Mouse (Mus musculus): ENCODE measurements around the gene Olfr1093. TPM values are rescaled to one million over a fixed set of nuclear protein-coding genes. Genes with fewer than 3 reads are reported as not detected.

Olfr1093 gene
- total RNA-seq (2021), result not detected in 2 replicates
- long read RNA-seq, result 0 reads

DNA sequence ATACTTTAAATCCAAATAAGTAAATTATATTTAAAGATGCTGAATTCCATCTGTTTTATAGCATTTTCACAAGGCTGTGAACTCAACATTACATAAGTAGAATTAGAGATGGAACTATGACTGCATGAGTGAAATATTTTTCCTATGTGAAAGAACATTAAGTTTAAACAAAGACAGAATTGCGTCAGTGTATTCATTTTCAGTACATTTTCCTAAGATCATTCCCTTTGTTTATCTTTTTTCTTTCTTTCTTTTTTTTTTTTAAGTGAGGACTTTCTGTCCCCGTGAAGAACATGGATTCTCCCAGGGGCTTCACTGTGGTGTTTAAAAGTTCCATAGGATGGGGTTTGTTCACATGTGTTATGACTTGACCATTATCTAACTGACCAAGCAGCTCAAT lies at the start of gene Olfr1093:
Olfr1093 (plus strand) TSS at position 301 of the 400 bp plus-strand sequence.
- no peak for DNase-seq

DNA sequence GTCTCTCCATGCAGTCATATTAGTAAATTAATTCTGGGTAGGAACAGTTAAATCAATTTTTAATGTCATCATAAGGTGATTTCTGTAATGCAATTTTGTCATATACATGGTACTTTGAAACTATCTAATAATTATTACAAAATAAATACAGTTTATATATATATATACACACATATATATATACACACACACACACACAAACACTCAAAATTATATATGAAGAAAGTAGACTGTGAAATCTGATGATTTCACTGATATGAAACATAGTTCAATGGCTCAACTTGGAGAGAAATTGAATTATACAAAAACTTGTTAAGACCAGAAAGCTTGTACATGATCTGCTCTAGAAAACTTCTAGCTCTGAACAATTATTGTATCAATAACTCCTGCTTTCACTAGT lies 48.7 kb upstream of the Olfr1093 start, which contains the start of gene Olfr1089:
Olfr1089 (minus strand) TSS at position 101 of the 400 bp plus-strand sequence.
- no peak for DNase-seq

DNA sequence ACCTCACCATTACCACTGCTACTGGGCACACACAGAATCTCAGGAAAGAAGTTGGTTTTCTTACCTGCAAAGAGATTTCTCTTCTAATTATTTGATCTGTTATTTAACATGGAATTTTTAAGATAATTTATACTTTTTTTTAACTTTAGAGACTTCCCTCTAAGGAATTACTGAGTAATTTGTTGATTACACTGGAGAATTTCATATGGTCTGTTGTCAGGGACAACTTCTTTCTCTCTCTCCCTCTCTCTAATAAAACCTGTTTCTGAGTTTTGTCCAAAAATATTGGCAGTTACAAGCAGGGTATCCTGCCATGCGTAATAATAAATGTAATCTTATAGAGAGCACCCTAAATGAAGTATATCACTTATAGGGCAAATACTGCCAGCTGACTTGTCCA lies 23.4 kb upstream of the Olfr1093 start, which contains the start of gene Olfr1090:
Olfr1090 (minus strand) TSS at position 101 of the 400 bp plus-strand sequence.
- DNase-seq, result no peak

DNA sequence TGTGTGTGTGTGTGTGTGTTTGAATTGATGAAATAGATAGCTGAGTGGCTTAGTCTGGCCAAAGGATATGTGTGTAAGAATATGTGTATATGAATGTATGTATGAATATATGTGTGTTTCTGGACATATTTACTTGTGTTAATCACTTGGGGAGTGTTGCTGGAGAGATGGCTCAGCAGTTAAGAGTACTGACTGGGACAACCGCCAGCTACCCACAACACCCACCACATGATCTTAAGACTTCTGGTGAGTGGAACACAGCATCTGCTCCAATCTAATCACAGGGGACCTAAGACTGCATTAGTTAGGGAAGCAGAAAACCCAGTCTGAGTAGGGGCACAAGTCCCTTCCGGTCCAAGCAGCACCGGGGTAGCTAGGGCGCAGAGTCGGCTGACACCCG lies 21.2 kb upstream of the Olfr1093 start:
- no peak for DNase-seq

DNA sequence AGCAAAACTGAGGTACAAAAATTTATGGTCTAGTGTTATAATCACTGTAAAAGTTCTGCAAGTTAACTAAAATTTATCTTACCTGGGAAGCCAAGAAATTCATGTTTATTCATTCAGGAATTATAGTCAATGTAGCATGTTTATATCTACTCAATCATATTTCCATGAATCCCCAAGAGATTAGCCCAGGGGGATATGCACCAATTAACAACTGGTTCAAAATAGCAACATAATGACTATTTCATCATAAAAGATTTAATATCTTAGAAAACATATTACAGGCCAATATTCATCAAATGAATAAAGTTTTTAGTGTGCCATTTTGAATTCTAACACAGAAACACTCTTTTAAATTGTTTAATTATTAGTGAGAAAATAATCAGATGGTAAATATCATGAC lies 27.6 kb downstream of the Olfr1093 start, which contains the start of gene Olfr141:
Olfr141 (minus strand) TSS at position 101 of the 400 bp plus-strand sequence.
- no peak for DNase-seq

DNA sequence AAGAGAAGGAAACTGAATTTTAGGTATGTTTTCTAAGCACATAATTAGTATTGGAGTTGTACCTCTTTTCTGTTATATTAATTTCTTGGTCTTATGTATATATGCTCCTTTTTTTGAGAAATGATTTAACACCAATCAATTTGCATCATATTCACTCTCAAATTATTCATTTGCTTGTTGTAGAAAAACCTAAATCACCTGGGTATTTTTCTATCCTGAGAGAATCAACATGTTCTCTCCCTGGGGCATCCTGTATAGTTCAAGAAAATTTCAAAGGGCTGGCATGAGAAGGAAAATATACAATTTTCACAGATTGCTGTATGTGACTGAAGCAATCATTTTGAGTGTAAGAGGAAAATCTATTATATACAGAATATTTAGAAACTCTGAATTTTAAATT lies 42.1 kb downstream of the Olfr1093 start, which contains the start of gene Olfr1094:
Olfr1094 (plus strand) TSS at position 301 of the 400 bp plus-strand sequence.
- DNase-seq, result no peak

Other genes starting within 250 kb of the Olfr1093 start
- not detected in 2 replicates for gene Olfr1079, start 240.0 kb upstream of the Olfr1093 start, total RNA-seq (2021)
- not detected in 2 replicates for gene Olfr1080, start 224.2 kb upstream of the Olfr1093 start, total RNA-seq (2021)
- not detected in 2 replicates for gene Olfr1082, start 183.5 kb upstream of the Olfr1093 start, total RNA-seq (2021)
- not detected in 2 replicates for gene Olfr1084, start 142.8 kb upstream of the Olfr1093 start, total RNA-seq (2021)
- not detected in 2 replicates for gene Olfr1085, start 120.5 kb upstream of the Olfr1093 start, total RNA-seq (2021)
- not detected in 2 replicates for gene Olfr1086, start 102.4 kb upstream of the Olfr1093 start, total RNA-seq (2021)
- gene Olfr1087, start 84.1 kb upstream of the Olfr1093 start, total RNA-seq (2021), result not detected in 2 replicates
- gene Olfr1089, start 48.8 kb upstream of the Olfr1093 start, total RNA-seq (2021), result not detected in 2 replicates
- not detected in 2 replicates for gene Olfr1090, start 23.5 kb upstream of the Olfr1093 start, total RNA-seq (2021)
- not detected in 2 replicates for gene Olfr141, start 27.5 kb downstream of the Olfr1093 start, total RNA-seq (2021)
- gene Olfr1094, start 42.2 kb downstream of the Olfr1093 start, total RNA-seq (2021), result not detected in 2 replicates
- not detected in 2 replicates for gene Olfr1095, start 69.2 kb downstream of the Olfr1093 start, total RNA-seq (2021)
- not detected in 2 replicates for gene Gm13723, start 92.3 kb downstream of the Olfr1093 start, total RNA-seq (2021)
- gene Olfr1097, start 109.7 kb downstream of the Olfr1093 start, total RNA-seq (2021), result not detected in 2 replicates
- gene Olfr1098, start 142.1 kb downstream of the Olfr1093 start, total RNA-seq (2021), result not detected in 2 replicates
- gene Olfr1099, start 178.2 kb downstream of the Olfr1093 start, total RNA-seq (2021), result not detected in 2 replicates
- not detected in 2 replicates for gene Olfr1100, start 197.5 kb downstream of the Olfr1093 start, total RNA-seq (2021)
- gene Olfr1101, start 208.7 kb downstream of the Olfr1093 start, total RNA-seq (2021), result not detected in 2 replicates
- not detected in 2 replicates for gene Olfr1102, start 215.9 kb downstream of the Olfr1093 start, total RNA-seq (2021)
- gene Olfr1104, start 244.6 kb downstream of the Olfr1093 start, total RNA-seq (2021), result not detected in 2 replicates